Mouse (Mus musculus): ENCODE data around the gene Stk32b. TPM values are rescaled to one million over a fixed set of nuclear protein-coding genes. Genes with fewer than 3 reads are reported as not detected.

Stk32b gene
- total RNA-seq, 4 experiments from 2014 or later: 0.10 to 0.20 (median 0.16) TPM; not detected in 1

- no peak for DNase-seq (ENCODE audit: low spot score in 2 of 2)
These were observed 191.6 kb downstream of the Stk32b start for GRCm38 (mm10) chr5:37525363-37525762.

GRCm38 (mm10) chr5:37520441-37520840 is 196.5 kb downstream of the Stk32b start:
- DNase-seq (ENCODE audit: low spot score in 2 of 2): no peak

GRCm38 (mm10) chr5:37512479-37512878 is 204.5 kb downstream of the Stk32b start:
- DNase-seq (ENCODE audit: low spot score in 2 of 2): no peak

GRCm38 (mm10) chr5:37506880-37507519 is 210.0 kb downstream of the Stk32b start:
- no peak for DNase-seq (ENCODE audit: low spot score in 2 of 2)

GRCm38 (mm10) chr5:37494984-37495476 is 221.9 kb downstream of the Stk32b start:
- DNase-seq (ENCODE audit: low spot score in 2 of 2): no peak

GRCm38 (mm10) chr5:37472025-37472608 is 244.9 kb downstream of the Stk32b start:
- DNase-seq (ENCODE audit: low spot score in 2 of 2): no peak

GRCm38 (mm10) chr5:37471584-37471983 is 245.4 kb downstream of the Stk32b start:
- no peak for DNase-seq (ENCODE audit: low spot score in 2 of 2)

GRCm38 (mm10) chr5:37469031-37469430 is 247.9 kb downstream of the Stk32b start:
- DNase-seq (ENCODE audit: low spot score in 2 of 2): no peak

- no peak for DNase-seq (ENCODE audit: low spot score in 2 of 2)
These were observed 249.3 kb downstream of the Stk32b start for GRCm38 (mm10) chr5:37467646-37468045.

- DNase-seq (ENCODE audit: low spot score in 2 of 2): no peak
These were observed 251.5 kb downstream of the Stk32b start for GRCm38 (mm10) chr5:37465461-37465860.

GRCm38 (mm10) chr5:37458236-37458635 is 258.7 kb downstream of the Stk32b start:
- DNase-seq (ENCODE audit: low spot score in 2 of 2): no peak

- DNase-seq (ENCODE audit: low spot score in 2 of 2): no peak
These were observed 259.1 kb downstream of the Stk32b start for GRCm38 (mm10) chr5:37457831-37458230.

- no peak for DNase-seq (ENCODE audit: low spot score in 2 of 2)
These were observed 259.8 kb downstream of the Stk32b start for GRCm38 (mm10) chr5:37457191-37457590.

GRCm38 (mm10) chr5:37456590-37456989 is 260.4 kb downstream of the Stk32b start:
- DNase-seq (ENCODE audit: low spot score in 2 of 2): no peak

GRCm38 (mm10) chr5:37447546-37447945 is 269.4 kb downstream of the Stk32b start:
- no peak for DNase-seq (ENCODE audit: low spot score in 2 of 2)

GRCm38 (mm10) chr5:37442767-37443166 is 274.2 kb downstream of the Stk32b start:
- DNase-seq (ENCODE audit: low spot score in 2 of 2): no peak

GRCm38 (mm10) chr5:37435417-37435816 is 281.6 kb downstream of the Stk32b start:
- DNase-seq (ENCODE audit: low spot score in 2 of 2): no peak

- no peak for DNase-seq (ENCODE audit: low spot score in 2 of 2)
These were observed 289.8 kb downstream of the Stk32b start for GRCm38 (mm10) chr5:37427210-37427609.

GRCm38 (mm10) chr5:37419028-37419427 is 297.9 kb downstream of the Stk32b start:
- no peak for DNase-seq (ENCODE audit: low spot score in 2 of 2)
